Mouse (Mus musculus) limb, embryonic 12.5 days (tissue): ENCODE data around the gene C2. TPM values are rescaled to one million over a fixed set of nuclear protein-coding genes. Genes with fewer than 3 reads are reported as not detected.
A peak's percentile ranks its signal among the peaks of the same experiment; 100 is the strongest.
"Not testable (repeated sequence)": the region's sequence is repeated elsewhere in the genome, so short reads cannot be mapped to it uniquely, and the experiment has no call there.

Experiments used
- ATAC-seq: fragments of 200-750 bp; cut with Nextera tagmentation; 2 replicates; pipeline ENCODE4 v1.8.0; 2017; ENCODE audit warnings: low read depth, moderate TSS enrichment; ENCODE audit not compliant: insufficient number of reproducible peaks, insufficient read depth, low FRiP score, low TSS enrichment
- H3K27ac ChIP-seq: fragments of 300-500 bp; sonication (generic); 2 replicates; pipeline ENCODE4 v1.5.1; 2016; ENCODE audit warnings: mild to moderate bottlenecking, moderate library complexity
- H3K27me3 ChIP-seq: fragments of 300-500 bp; sonication (generic); 2 replicates; pipeline ENCODE4 v1.6.1; 2016; ENCODE audit warnings: mild to moderate bottlenecking, moderate library complexity
- H3K36me3 ChIP-seq: fragments of 300-500 bp; sonication (generic); 2 replicates; pipeline ENCODE4 v1.6.1; 2016; ENCODE audit warnings: mild to moderate bottlenecking, moderate library complexity
- H3K4me1 ChIP-seq: fragments of 300-500 bp; sonication (generic); replicated peaks from 2 replicates; pipeline ENCODE4 v1.6.1; 2016
- H3K4me2 ChIP-seq: fragments of 300-500 bp; sonication (generic); 2 replicates; pipeline ENCODE4 v1.6.1; 2016; ENCODE audit warnings: mild to moderate bottlenecking, moderate library complexity
- H3K4me3 ChIP-seq: fragments of 300-500 bp; sonication (generic); replicated peaks from 2 replicates; pipeline ENCODE4 v1.5.1; 2016; ENCODE audit warnings: mild to moderate bottlenecking
- H3K9ac ChIP-seq: fragments of 300-500 bp; sonication (generic); replicated peaks from 2 replicates; pipeline ENCODE4 v1.6.1; 2016; ENCODE audit warnings: mild to moderate bottlenecking, moderate library complexity
- H3K9me3 ChIP-seq: fragments of 300-500 bp; sonication (generic); 2 replicates; pipeline ENCODE4 v1.6.1; 2016; ENCODE audit warnings: mild to moderate bottlenecking, moderate library complexity
- WGBS: fragments of 180-500 bp; shearing (Covaris S2); methylation state at CpG from one replicate; pipeline ENCODE4 v1.1.7; 2016; 5-methylcytosine and 5-hydroxymethylcytosine counted together
- polyA plus RNA-seq: library from polyadenylated mRNA; unstranded; fragments of >200 nt; fragmentation: Nextera tagmentation; extraction: Ambion mirVana; gene quantifications from 2 replicates; pipeline ENCODE4 v1.2.1, GENCODE M21; 2016

Gene C2
- polyA plus RNA-seq, 1 experiment from 2014 or later: 1.1 TPM

DNA sequence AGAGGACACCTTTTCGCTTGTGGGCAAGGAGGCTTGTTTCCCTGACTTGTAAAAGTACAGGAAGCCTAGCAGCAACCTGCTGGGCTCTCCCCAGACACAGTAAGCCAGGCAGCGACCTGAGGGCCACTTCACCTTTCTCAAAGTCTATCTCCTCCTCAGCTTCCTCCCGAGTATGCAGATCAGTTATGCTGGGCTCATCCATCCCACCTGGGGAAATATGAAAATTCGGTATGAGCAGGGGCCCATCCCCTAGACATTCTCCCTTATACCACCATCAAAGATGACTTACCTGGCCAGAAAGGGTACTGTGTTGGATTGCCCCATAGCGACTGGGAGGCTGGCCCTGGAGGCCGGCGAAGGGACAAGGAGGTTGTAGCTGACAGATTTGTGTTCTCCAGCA is 50.5 kb downstream of the C2 start:
- no peak for ATAC-seq
- Histone ChIP-seq H3K27ac (no peak overlapping the region), H3K27me3 (no peaks in the 10 kb centered on the region), H3K4me1 (peaks cover 17% of the 10 kb centered on the region), H3K9ac (no peak overlapping the region), H3K4me3 (no peak overlapping the region), H3K4me2 (no peak overlapping the region), H3K9me3 (no peaks in the 10 kb centered on the region), H3K36me3 (peaks cover 69% of the 10 kb centered on the region)
- 93% methylated on average over 7 of the region's 7 CpGs for WGBS

DNA sequence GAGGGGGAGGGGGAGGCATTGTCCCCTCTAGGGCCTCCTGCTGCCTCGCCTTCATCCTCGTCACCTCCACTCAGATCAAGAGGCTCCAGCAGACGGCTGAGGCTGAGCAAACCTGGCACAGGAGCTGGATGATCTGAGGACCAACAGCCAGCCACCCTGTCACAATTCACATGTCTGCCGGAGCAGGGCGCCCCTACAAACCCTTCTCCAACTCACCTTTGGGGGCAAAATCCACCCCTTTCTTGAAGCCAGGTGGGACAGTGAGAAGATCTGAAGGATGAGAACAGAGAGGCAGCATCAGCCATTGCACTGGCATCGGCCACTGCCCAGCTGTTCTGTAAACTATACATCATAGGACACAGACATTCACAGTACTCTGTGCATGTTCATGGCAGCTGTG is 50.9 kb downstream of the C2 start:
- peaks cover 17% of the 10 kb centered on the region for H3K4me1 ChIP-seq
- H3K9ac ChIP-seq: no peak overlapping the region
- no peak overlapping the region for H3K4me2 ChIP-seq
- no peak for ATAC-seq
- H3K36me3 ChIP-seq: peaks cover 69% of the 10 kb centered on the region
- 85% methylated on average over 6 of the region's 6 CpGs for WGBS
- no peaks in the 10 kb centered on the region for H3K27me3 ChIP-seq
- H3K4me3 ChIP-seq: no peak overlapping the region
- no peaks in the 10 kb centered on the region for H3K9me3 ChIP-seq
- no peak overlapping the region for H3K27ac ChIP-seq

DNA sequence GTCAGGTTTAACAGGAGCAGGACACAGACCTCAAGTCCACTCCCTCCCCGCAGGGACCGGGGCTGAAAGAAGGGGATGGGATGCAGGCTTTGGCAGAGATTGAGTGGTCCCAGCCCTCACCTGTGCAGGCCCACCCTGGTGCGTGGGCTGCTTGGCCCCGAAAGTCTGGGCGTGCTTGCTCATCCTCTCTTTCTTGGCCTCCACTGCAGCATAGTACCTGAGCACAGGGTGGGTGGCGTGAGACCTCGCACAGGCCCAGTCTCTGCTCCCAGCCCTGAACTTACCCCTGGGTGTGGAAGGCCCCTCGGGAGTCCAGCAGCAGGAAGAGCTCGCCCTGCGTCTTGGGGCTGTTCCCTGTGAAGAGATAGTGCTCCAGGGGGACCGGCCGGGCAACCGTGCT is 53.2 kb downstream of the C2 start:
- 90% methylated on average over 13 of the region's 13 CpGs for WGBS
- Histone ChIP-seq H3K9me3 (no peaks in the 10 kb centered on the region), H3K27me3 (no peaks in the 10 kb centered on the region), H3K27ac (no peak overlapping the region), H3K4me1 (peaks cover 6% of the 10 kb centered on the region; the same call in 1 of the 2 replicates), H3K4me2 (no peak overlapping the region), H3K9ac (no peak overlapping the region), H3K36me3 (peaks cover 84% of the 10 kb centered on the region), H3K4me3 (no peak overlapping the region)
- ATAC-seq: no peak

DNA sequence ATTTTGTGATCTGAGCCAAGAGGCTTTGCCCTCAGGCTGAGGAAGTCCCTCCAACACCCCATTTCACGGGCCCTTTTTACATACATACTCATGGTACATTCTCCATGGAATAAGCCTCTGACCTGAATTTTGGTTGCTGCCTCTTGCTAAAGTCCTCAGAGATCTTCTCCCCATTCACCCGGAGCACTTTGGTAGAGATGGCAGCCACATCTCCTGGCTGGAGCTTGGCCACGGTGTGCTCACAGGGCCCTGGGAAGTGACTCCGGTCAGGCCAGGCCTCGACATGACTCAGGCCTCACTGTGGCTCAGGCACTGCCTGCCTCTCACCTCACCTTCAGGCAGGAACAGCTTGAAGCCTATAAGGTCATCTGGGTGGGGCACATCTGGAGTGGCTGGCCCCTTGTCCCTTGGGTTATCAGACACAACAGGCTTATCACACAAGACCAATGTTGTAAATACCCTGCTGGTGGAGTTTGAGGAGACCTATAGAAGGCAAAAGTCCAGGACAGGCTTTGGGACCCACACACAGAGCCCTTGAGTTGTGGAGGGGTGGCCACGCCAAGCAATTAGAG is 57.2 kb downstream of the C2 start:
- Histone ChIP-seq H3K4me1 (peaks cover 23% of the 10 kb centered on the region), H3K36me3 (peaks cover 79% of the 10 kb centered on the region), H3K4me2 (no peak overlapping the region), H3K27ac (no peak overlapping the region), H3K27me3 (no peaks in the 10 kb centered on the region), H3K9me3 (no peaks in the 10 kb centered on the region), H3K4me3 (no peak overlapping the region), H3K9ac (no peak overlapping the region)
- no peak for ATAC-seq
- whole genome bisulfite sequencing: 85% methylated on average over 6 of the region's 6 CpGs

DNA sequence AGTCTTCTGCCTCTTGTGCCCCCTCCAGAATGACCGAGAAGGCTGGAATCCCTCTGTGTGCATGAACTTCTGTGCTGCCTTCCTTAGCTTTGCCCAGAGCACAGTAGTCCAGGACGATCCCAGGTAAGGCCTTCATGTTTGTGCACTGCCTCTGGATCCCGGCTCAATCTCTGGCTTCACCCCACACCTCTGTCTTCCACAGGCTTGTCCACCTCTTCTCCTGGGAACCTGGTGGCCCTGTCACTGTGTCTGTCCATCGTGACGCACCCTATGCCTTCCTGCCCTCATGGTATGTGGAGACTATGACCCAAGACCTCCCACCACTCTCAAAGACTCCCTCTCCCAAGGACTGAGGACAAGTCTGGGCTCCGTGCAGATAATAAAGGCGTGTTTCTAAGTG is 59.3 kb downstream of the C2 start:
- 92% methylated on average over 7 of the region's 7 CpGs for WGBS
- Histone ChIP-seq H3K9ac (no peak overlapping the region), H3K4me3 (peak overlapping the region; percentile 79; the same call in 1 of the 2 replicates), H3K4me2 (peak overlapping the region; percentile 99), H3K9me3 (no peaks in the 10 kb centered on the region), H3K27ac (no peak overlapping the region), H3K4me1 (peaks cover 28% of the 10 kb centered on the region), H3K27me3 (no peaks in the 10 kb centered on the region), H3K36me3 (peaks cover 62% of the 10 kb centered on the region)
- no peak for ATAC-seq

DNA sequence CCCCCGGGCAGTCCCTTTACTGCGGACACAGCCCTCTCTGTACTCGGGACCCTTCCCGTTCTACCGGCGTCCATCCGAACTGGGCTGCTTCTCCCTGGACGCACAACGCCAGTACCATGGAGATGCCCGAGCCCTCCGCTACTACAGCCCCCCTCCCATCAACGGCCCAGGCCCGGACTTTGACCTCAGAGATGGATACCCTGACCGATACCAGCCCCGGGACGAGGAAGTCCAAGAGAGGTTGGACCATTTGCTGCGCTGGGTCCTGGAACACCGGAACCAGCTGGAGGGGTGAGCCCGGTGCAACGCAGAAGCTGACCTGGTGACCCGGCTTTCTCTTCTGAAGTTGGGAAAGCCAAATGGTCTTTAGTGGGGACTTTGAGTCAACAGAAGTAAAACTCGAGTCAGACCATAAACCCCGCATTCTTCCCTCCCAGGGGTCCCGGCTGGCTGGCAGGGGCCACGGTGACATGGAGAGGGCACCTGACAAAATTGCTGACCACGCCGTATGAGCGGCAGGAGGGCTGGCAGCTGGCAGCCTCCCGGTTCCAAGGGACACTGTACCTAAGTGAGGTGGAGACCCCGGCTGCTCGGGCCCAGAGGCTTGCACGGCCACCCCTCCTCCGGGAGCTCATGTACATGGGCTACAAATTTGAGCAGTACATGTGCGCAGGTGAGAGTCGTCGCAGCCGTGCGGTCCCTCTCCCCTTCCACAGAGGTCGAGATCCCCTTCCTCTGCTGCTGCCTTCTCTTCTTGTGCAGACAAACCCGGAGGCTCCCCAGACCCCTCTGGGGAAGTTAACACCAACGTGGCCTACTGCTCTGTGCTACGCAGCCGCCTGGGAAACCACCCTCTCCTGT is 60.4 kb downstream of the C2 start:
- no peaks in the 10 kb centered on the region for H3K9me3 ChIP-seq
- WGBS: 35% methylated on average over 43 of the region's 43 CpGs
- peak overlapping the region; percentile 64; the same call in 1 of the 2 replicates for H3K27ac ChIP-seq
- peaks cover 61% of the 10 kb centered on the region for H3K36me3 ChIP-seq
- peaks cover 28% of the 10 kb centered on the region for H3K4me1 ChIP-seq
- peak overlapping the region; percentile 79 for H3K4me3 ChIP-seq
- 0 out of 2 replicates have a peak, but pooled peaks have one; percentile 15 for ATAC-seq
- H3K9ac ChIP-seq: peak overlapping the region; percentile 79
- H3K27me3 ChIP-seq: no peaks in the 10 kb centered on the region
- peak overlapping the region; percentile 99 for H3K4me2 ChIP-seq

DNA sequence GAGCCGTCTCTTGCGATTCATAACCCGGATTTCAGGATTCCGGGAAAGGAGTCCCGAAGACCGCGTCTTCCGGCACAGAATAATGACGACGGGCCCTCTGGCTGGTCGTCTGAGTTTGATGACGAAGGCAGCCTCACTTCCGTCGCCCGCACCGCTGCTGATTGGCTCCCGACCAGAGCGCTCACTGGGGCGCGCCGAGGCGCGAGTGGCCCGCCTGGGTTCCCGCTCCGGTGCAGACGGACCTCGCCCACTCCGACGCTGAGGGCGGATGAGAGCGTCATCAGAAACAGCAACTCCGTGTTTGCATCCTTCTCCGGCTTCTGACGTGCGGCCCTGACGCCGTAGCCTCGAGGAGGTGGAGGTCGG is 61.2 kb downstream of the C2 start, which contains the start of the genes Stk19 and Dxo:
TSS of gene Stk19 (minus strand) at position 90 of the 366 bp plus-strand sequence.
TSS of gene Dxo (plus strand) at position 164 of the 366 bp plus-strand sequence.
- Histone ChIP-seq H3K4me2 (peak within 1 kb of the TSS; percentile 99), H3K27me3 (no peaks in the 10 kb centered on the region), H3K36me3 (peaks cover 61% of the 10 kb centered on the region), H3K9ac (peak within 1 kb of the TSS; percentile 79), H3K4me3 (peak within 1 kb of the TSS; percentile 79), H3K4me1 (peaks cover 28% of the 10 kb centered on the region), H3K9me3 (no peaks in the 10 kb centered on the region), H3K27ac (peak within 1 kb of the TSS; percentile 64; the same call in 1 of the 2 replicates)
- WGBS: under 1% methylated on average over 40 of the region's 40 CpGs
- ATAC-seq: peak; percentile 86

DNA sequence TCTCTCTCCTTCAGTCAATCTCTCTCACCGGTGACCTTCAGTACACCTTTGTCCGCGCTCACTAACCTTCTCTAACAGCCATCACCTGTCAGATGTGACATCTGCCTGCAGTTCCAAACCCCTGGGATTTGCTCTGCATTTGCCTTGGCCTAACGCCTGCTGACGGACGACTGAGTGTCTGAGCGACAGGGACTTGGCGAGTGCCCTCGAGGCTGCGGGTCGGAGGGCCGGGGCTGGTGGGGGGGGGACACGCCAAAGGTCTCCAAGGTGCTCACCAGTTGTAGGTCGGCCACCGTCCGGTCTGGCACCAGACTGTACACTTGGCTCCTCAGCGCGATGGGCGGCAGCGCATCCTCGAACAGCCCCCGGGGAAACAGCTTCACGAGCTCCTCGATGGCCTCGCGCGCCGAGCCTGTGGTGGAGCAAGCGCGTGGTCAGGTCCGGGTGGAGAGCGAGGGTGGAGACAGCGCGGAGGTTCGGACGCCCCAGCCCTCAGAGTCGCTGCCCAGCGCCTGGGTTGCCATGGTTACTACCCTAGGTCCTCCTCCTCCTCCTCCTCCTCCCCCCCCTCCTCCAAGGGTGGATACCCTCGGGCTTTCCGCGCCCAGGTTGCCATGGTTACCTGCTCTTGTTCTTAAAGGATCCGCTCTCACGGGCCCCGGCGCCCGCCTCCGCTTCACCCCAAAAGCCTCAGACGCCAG is 61.8 kb downstream of the C2 start:
- Histone ChIP-seq H3K4me1 (peaks cover 28% of the 10 kb centered on the region), H3K36me3 (peaks cover 60% of the 10 kb centered on the region), H3K9ac (peak overlapping the region; percentile 79), H3K27me3 (no peaks in the 10 kb centered on the region), H3K4me2 (peak overlapping the region; percentile 99), H3K9me3 (no peaks in the 10 kb centered on the region), H3K27ac (peak overlapping the region; percentile 64; the same call in 1 of the 2 replicates), H3K4me3 (peak overlapping the region; percentile 79)
- WGBS: 4% methylated on average over 48 of the region's 48 CpGs
- peak; percentile 67 for ATAC-seq

DNA sequence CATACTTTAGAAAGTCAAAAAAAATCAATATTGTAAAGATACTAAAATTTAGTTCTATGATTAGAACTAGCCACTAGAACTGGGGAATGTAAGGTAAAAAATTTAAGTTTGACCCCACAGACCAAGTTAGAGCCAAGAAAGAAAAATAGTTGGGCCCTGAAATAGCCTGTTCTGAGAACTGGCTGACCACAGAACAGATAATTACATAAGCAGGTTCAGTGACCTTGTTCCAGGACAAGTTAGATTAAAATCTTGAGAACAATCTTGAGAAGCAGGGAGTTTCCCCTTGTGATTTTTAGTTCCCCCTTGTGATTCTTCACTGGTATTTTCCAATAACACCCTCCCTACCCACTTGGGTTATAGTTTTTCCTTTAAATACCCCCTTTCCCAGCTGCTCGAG is 67.3 kb downstream of the C2 start:
- not testable (repeated sequence) for H3K4me2 ChIP-seq, H3K9me3 ChIP-seq, H3K4me1 ChIP-seq, H3K27me3 ChIP-seq, ATAC-seq, H3K9ac ChIP-seq, H3K4me3 ChIP-seq, H3K27ac ChIP-seq
- peaks cover 78% of the 10 kb centered on the region for H3K36me3 ChIP-seq
- WGBS: 83% methylated on average over 1 of the region's 1 CpGs

DNA sequence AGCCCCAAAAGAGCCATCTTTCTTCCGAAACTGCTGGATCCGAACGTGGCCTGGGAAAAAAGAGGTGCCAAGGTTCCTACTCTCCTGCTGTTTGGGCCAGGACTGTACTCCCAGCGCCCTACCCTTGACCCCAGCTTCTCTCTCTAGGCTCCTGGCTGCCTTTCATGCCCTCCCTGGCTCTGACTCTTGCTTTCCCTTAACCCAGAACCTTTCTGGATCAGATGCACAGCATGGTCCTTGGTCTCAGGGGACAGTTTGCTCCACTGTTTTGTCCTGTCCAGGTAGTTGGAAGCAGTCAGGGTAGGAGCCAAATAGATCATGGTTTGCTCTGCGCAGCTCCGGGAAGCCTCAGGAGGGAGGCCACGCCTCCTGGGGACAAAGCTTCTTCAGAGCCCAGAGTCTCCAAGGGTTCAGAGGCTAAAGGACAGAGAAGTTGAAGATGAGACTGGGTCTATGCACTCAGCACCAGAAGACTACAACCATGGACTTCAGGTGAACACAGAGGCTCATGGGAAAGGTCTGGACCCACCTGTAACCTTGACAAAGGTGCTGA is 83.2 kb downstream of the C2 start:
- ATAC-seq: no peak
- WGBS: 83% methylated on average over 7 of the region's 7 CpGs
- Histone ChIP-seq H3K9ac (no peak overlapping the region), H3K27ac (no peak overlapping the region), H3K9me3 (no peaks in the 10 kb centered on the region), H3K4me3 (no peak overlapping the region), H3K4me1 (no peaks in the 10 kb centered on the region), H3K36me3 (no peaks in the 10 kb centered on the region), H3K27me3 (no peaks in the 10 kb centered on the region), H3K4me2 (no peak overlapping the region)

DNA sequence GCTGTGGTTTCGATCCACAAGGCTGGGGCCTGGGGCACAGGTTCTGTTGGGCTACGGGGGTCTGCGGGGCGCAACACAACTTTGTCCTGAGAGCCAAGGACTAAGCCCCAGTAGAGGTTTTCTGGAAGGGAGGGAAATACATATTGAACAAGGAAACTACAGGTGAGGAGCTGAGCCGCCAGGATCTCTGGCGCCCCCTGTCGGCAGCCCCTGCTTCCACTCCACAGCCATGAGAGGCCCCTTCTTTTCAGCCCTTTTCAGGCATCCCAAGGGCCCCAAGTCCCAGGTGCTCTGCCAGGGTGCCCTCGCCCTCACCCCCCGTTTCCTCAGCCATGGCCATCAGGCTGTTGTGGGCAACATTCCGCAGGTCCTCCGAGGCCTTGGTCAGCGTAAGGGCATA is 84.3 kb downstream of the C2 start:
- 60% methylated on average over 12 of the region's 12 CpGs for WGBS
- H3K27me3 ChIP-seq, H3K4me2 ChIP-seq, H3K9ac ChIP-seq, H3K4me3 ChIP-seq, H3K36me3 ChIP-seq, ATAC-seq, H3K4me1 ChIP-seq, H3K27ac ChIP-seq, H3K9me3 ChIP-seq: not testable (repeated sequence)
